Mouse (Mus musculus): ENCODE measurements around the gene Fdxr. TPM values are rescaled to one million over a fixed set of nuclear protein-coding genes. Genes with fewer than 3 reads are reported as not detected.
A peak's percentile ranks its signal among the peaks of the same experiment; 100 is the strongest.

The Fdxr gene
- 1 to 10 TPM; 3.2 TPM for total RNA-seq (2021)
- long read RNA-seq, experiment 1, partial matches to known transcripts: 1 of 4 reads
- long read RNA-seq, experiment 1, other reads (novel, unspliced or antisense): 1 of 4 reads
- long read RNA-seq, experiment 2, partial matches to known transcripts: 3 of 6 reads
- long read RNA-seq, experiment 2, other reads (novel, unspliced or antisense): 2 of 6 reads

GRCm38 (mm10) chr11:115276780-115277603 is at the start of gene Fdxr:
Gene Fdxr, minus strand, starts transcription at chr11:115277050.
- DNase-seq (ENCODE audit: low spot score): peak; percentile 99

- DNase-seq (ENCODE audit: low spot score): no peak
These were observed 46.5 kb upstream of the Fdxr start for GRCm38 (mm10) chr11:115323354-115323753.

- DNase-seq (ENCODE audit: low spot score): peak; percentile 24
These were observed 45.2 kb upstream of the Fdxr start, which contains the start of gene Ush1g for GRCm38 (mm10) chr11:115321906-115322693. Gene Ush1g, minus strand, starts transcription at chr11:115322041.

- DNase-seq (ENCODE audit: low spot score): peak; percentile 55
These were observed 43.0 kb upstream of the Fdxr start for GRCm38 (mm10) chr11:115319704-115320383.

- no peak for DNase-seq (ENCODE audit: low spot score)
These were observed 41.6 kb upstream of the Fdxr start for GRCm38 (mm10) chr11:115318245-115319027.

GRCm38 (mm10) chr11:115317204-115317603 is 40.4 kb upstream of the Fdxr start:
- DNase-seq (ENCODE audit: low spot score): no peak

GRCm38 (mm10) chr11:115314249-115314648 is 37.4 kb upstream of the Fdxr start:
- no peak for DNase-seq (ENCODE audit: low spot score)

GRCm38 (mm10) chr11:115308781-115309180 is 31.9 kb upstream of the Fdxr start:
- no peak for DNase-seq (ENCODE audit: low spot score)

- no peak for DNase-seq (ENCODE audit: low spot score)
These were observed 30.0 kb upstream of the Fdxr start, which contains the start of gene Otop2 for GRCm38 (mm10) chr11:115306863-115307262. Gene Otop2, plus strand, starts transcription at chr11:115307163.

- no peak for DNase-seq (ENCODE audit: low spot score)
These were observed 26.3 kb upstream of the Fdxr start for GRCm38 (mm10) chr11:115303167-115303566.

GRCm38 (mm10) chr11:115301351-115301750 is 24.5 kb upstream of the Fdxr start:
- DNase-seq (ENCODE audit: low spot score): no peak

- no peak for DNase-seq (ENCODE audit: low spot score)
These were observed 23.9 kb upstream of the Fdxr start for GRCm38 (mm10) chr11:115300745-115301144.

GRCm38 (mm10) chr11:115298160-115298559 is 21.3 kb upstream of the Fdxr start:
- no peak for DNase-seq (ENCODE audit: low spot score)

- peak; percentile 63 for DNase-seq (ENCODE audit: low spot score)
These were observed 20.5 kb upstream of the Fdxr start, which contains the start of gene Fads6 for GRCm38 (mm10) chr11:115297214-115297826. Gene Fads6, minus strand, starts transcription at chr11:115297663.

- no peak for DNase-seq (ENCODE audit: low spot score)
These were observed 19.8 kb upstream of the Fdxr start for GRCm38 (mm10) chr11:115296471-115297210.

- no peak for DNase-seq (ENCODE audit: low spot score)
These were observed 19.1 kb upstream of the Fdxr start for GRCm38 (mm10) chr11:115295939-115296338.

- DNase-seq (ENCODE audit: low spot score): no peak
These were observed 16.0 kb upstream of the Fdxr start for GRCm38 (mm10) chr11:115292631-115293375.

- DNase-seq (ENCODE audit: low spot score): no peak
These were observed 14.7 kb upstream of the Fdxr start for GRCm38 (mm10) chr11:115291503-115291902.

- peak; percentile 87 for DNase-seq (ENCODE audit: low spot score)
These were observed 14.1 kb upstream of the Fdxr start for GRCm38 (mm10) chr11:115290919-115291318.

All from gastrocnemius, adult 18-20 months (tissue).